Mouse (Mus musculus) neural tube, postnatal 0 days (tissue): ENCODE results near the gene Olfr209. TPM values are rescaled to one million over a fixed set of nuclear protein-coding genes. Genes with fewer than 3 reads are reported as not detected.

Experiments used
- polyA plus RNA-seq: library from polyadenylated mRNA; unstranded; fragments of >200 nt; fragmentation: Nextera tagmentation; extraction: Ambion mirVana; gene quantifications from 2 replicates; pipeline ENCODE4 v1.2.1, GENCODE M21; 2015

Olfr209 gene
- not detected in 2 replicates for polyA plus RNA-seq

DNA sequence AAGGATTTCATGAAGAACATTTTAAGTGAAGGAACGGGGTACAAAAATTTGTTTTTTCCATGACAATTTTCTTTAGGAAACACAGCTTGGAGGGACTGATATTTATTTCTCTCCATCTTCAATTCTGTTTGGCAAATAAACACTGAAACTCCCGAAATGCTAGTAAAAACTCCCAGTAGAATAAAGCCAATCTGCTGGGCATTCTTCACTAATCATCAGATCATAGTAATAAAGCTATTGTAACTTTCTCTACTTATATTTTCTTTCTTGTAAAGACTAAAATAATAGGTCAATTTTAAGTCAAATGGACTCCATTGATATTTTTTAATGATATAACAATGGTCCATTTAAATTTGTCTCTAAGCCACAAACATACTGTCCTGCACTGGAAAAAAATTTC, at the start of gene Olfr209:
Olfr209 (minus strand) TSS at position 101 of the 400 bp plus-strand sequence.

GRCm38 (mm10) chr16:59407032-59407431, 43.2 kb upstream of the Olfr209 start, which contains the start of gene Gabrr3:
Gene Gabrr3 (plus strand): TSS chr16:59407332.

GRCm38 (mm10) chr16:59349146-59349545, 14.6 kb downstream of the Olfr209 start, which contains the start of gene Olfr206:
Gene Olfr206 (minus strand): TSS chr16:59349246.

DNA sequence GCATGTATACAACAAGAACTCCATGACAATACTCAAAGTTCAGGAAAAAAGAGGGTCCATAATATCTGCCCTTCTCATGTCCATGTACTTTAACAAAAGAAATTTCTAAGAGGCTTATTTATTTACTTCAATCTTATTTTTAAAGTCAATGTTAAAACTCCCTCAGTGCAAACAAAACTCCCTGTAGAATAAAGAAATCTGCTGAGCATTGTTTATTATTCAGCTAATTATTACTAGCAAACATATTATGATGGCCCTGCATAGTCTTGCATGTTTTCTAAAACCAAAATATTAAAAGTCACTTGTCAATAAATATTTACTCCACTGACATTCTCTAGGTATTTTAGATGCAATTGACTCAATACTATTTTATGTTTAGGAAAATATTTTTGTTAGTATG, 32.8 kb downstream of the Olfr209 start, which contains the start of gene Olfr205:
Olfr205 (minus strand) TSS at position 101 of the 400 bp plus-strand sequence.

DNA sequence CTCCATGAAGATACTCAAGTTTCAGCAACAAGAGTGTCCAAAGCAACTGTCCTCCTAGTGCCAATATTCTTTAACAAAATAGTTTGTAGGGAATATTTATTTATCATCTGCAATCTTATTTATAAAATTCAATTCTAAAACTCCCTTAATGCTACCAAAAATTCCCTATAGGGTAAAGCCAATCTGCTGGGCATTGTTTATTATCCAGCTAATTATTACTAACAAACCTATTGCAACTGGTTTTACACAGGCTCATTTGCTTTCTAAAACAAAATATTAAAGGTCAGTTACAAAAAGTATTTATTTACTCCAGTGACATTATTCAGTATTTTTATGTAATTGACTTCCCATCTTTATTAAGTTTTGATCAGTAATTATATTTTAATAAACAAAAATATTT, 45.6 kb downstream of the Olfr209 start, which contains the start of gene Olfr204:
Olfr204 (minus strand) TSS at position 101 of the 400 bp plus-strand sequence.

Other genes starting within 250 kb of the Olfr209 start
- gene Olfr194, start 242.9 kb downstream of the Olfr209 start, polyA plus RNA-seq: not detected in 2 replicates
- gene Olfr195, start 216.9 kb downstream of the Olfr209 start, polyA plus RNA-seq: not detected in 2 replicates
- gene Olfr196, start 193.5 kb downstream of the Olfr209 start, polyA plus RNA-seq: not detected in 2 replicates
- gene Olfr198, start 160.5 kb downstream of the Olfr209 start, polyA plus RNA-seq: not detected in 2 replicates
- not detected in 2 replicates for gene Olfr199, start 144.2 kb downstream of the Olfr209 start, polyA plus RNA-seq
- gene Olfr201, start 91.4 kb downstream of the Olfr209 start, polyA plus RNA-seq: not detected in 2 replicates
- gene Olfr202, start 77.2 kb downstream of the Olfr209 start, polyA plus RNA-seq: not detected in 2 replicates
- not detected in 2 replicates for gene Olfr203, start 65.1 kb downstream of the Olfr209 start, polyA plus RNA-seq
- not detected in 2 replicates for gene Olfr204, start 45.7 kb downstream of the Olfr209 start, polyA plus RNA-seq
- gene Olfr205, start 32.9 kb downstream of the Olfr209 start, polyA plus RNA-seq: not detected in 2 replicates
- not detected in 2 replicates for gene Olfr206, start 14.7 kb downstream of the Olfr209 start, polyA plus RNA-seq
- gene Gabrr3, start 43.3 kb upstream of the Olfr209 start, polyA plus RNA-seq: 0.06 TPM in 1 of 2 replicates, not detected in the other
- 11.9 and 12.6 TPM in 2 replicates for gene Riox2, start 107.8 kb upstream of the Olfr209 start, polyA plus RNA-seq
- gene Crybg3, start 237.0 kb upstream of the Olfr209 start, polyA plus RNA-seq: 1.6 and 2.0 TPM in 2 replicates